Mouse (Mus musculus) G1E (cell line): ENCODE data around the gene 2410004B18Rik. TPM values are rescaled to one million over a fixed set of nuclear protein-coding genes. Genes with fewer than 3 reads are reported as not detected.

ENCODE experiments used
- ATAC-seq: 2 replicates; pipeline ENCODE4 v1.8.0; 2016; ENCODE audit warnings: mild to moderate bottlenecking; ENCODE audit not compliant: insufficient number of reproducible peaks, poor library complexity, low FRiP score, severe bottlenecking; ENCODE audit errors: extremely low read depth
- DNase-seq: peaks from one replicate; pipeline ENCODE4 v3.0.0; 2012; ENCODE audit warnings: low spot score
- H3K27me3 ChIP-seq: 2 replicates; pipeline ENCODE4 v1.6.1; 2012; ENCODE audit warnings: mild to moderate bottlenecking, low read length, inconsistent platforms; ENCODE audit not compliant: insufficient read depth
- H3K36me3 ChIP-seq: replicated peaks from 2 replicates; pipeline ENCODE3; 2012; ENCODE audit warnings: mild to moderate bottlenecking, inconsistent platforms
- H3K4me1 ChIP-seq: 2 replicates; pipeline ENCODE4 v1.6.1; 2012; ENCODE audit warnings: low read depth, low read length, inconsistent platforms, mixed read lengths; ENCODE audit not compliant: insufficient read depth
- H3K4me3 ChIP-seq: 2 replicates; pipeline ENCODE4 v1.5.1; 2012; ENCODE audit warnings: low read depth, mild to moderate bottlenecking, inconsistent platforms, low read length, moderate library complexity, mixed read lengths
- H3K9me3 ChIP-seq: replicated peaks from 2 replicates; pipeline ENCODE4 v1.6.1; 2012; ENCODE audit warnings: inconsistent platforms
- CTCF ChIP-seq: IDR thresholded peaks from 2 replicates; pipeline ENCODE4 v1.5.1; 2012; ENCODE audit warnings: low read depth, low read length, inconsistent platforms, mixed read lengths
- GATA1 ChIP-seq: IDR thresholded peaks from 2 replicates; pipeline ENCODE4 v1.6.1; 2012; ENCODE audit warnings: borderline replicate concordance, low read length, inconsistent platforms, mixed read lengths
- GATA2 ChIP-seq: IDR thresholded peaks from 2 replicates; pipeline ENCODE4 v1.6.1; 2012; ENCODE audit warnings: low read depth, low read length, inconsistent platforms, borderline replicate concordance
- POLR2AphosphoS5 ChIP-seq: IDR thresholded peaks from 2 replicates; pipeline ENCODE4 v1.6.1; 2012; ENCODE audit warnings: low read depth, low read length, inconsistent platforms; ENCODE audit not compliant: insufficient replicate concordance
- TAL1 ChIP-seq: conservative IDR thresholded peaks from 2 replicates; pipeline ENCODE4 v1.6.1; 2012; ENCODE audit warnings: low read depth, low read length, inconsistent platforms, mixed read lengths
- polyA plus RNA-seq: library from polyadenylated mRNA; stranded (reverse); fragments of >175 nt; gene quantifications from 2 replicates; pipeline ENCODE4 v1.2.3, GENCODE M21; 2012
- total RNA-seq, 2 experiments: library from RNA; stranded (forward) in 1 of 2; stranded (reverse) in 1 of 2; fragments of 200-1000 nt in 1 of 2; fragments of >200 nt in 1 of 2; fragmentation: Nextera tagmentation in 1 of 2; gene quantifications; 2 replicates each; pipeline ENCODE4 v1.2.3; 2014 to 2017

Gene 2410004B18Rik
- total and polyA plus RNA-seq, 3 experiments = 24.8 to 57.5 (median 45.9) TPM

GRCm38 (mm10) chr3:145950034-145950814 is 12.4 kb downstream of the 2410004B18Rik start:
- ATAC-seq = peak; percentile 40
- peak overlapping the region; percentile 67; the same call in 1 of the 2 replicates for H3K4me3 ChIP-seq
- H3K4me1 ChIP-seq = peaks cover 88% of the 10 kb centered on the region

GRCm38 (mm10) chr3:145950815-145951130 is 13.0 kb downstream of the 2410004B18Rik start:
- TF ChIP-seq GATA2 (no peak), TAL1 (no peak), GATA1 (no peak), CTCF (no peak), POLR2AphosphoS5 (no peak)
- no peaks in the 10 kb centered on the region for H3K27me3 ChIP-seq
- DNase-seq = peak; percentile 29
- peaks cover 11% of the 10 kb centered on the region for H3K36me3 ChIP-seq
- no peak overlapping the region; the same call in 1 of the 2 replicates for H3K4me3 ChIP-seq
- H3K4me1 ChIP-seq = peaks cover 90% of the 10 kb centered on the region
- H3K9me3 ChIP-seq = no peaks in the 10 kb centered on the region
- ATAC-seq = no peak

More at GRCm38 (mm10) chr3:145950034-145950814, 12.4 kb downstream of the 2410004B18Rik start:
- DNase-seq = peak; percentile 22
- peaks cover 16% of the 10 kb centered on the region for H3K36me3 ChIP-seq
- no peaks in the 10 kb centered on the region for H3K27me3 ChIP-seq
- H3K9me3 ChIP-seq = no peaks in the 10 kb centered on the region
- no peak for TF ChIP-seq GATA1
- no peak for TF ChIP-seq CTCF
- TF ChIP-seq TAL1 = no peak
- TF ChIP-seq POLR2AphosphoS5 = no peak
- TF ChIP-seq GATA2 = no peak

- ATAC-seq = 0 out of 2 replicates have a peak, but pooled peaks have one; percentile 6
- H3K9me3 ChIP-seq = peaks cover under 1% of the 10 kb centered on the region; the same call in 1 of the 2 replicates
- DNase-seq = peak; percentile 30
- TF ChIP-seq POLR2AphosphoS5 (no peak), CTCF (no peak), GATA1 (no peak), GATA2 (no peak), TAL1 (no peak)
- peaks cover 4% of the 10 kb centered on the region for H3K36me3 ChIP-seq
- H3K4me3 ChIP-seq = no peak overlapping the region; the same call in 1 of the 2 replicates
- H3K27me3 ChIP-seq = no peaks in the 10 kb centered on the region
- H3K4me1 ChIP-seq = peaks cover 84% of the 10 kb centered on the region
These were observed 13.7 kb downstream of the 2410004B18Rik start for GRCm38 (mm10) chr3:145951287-145952165.

- H3K27me3 ChIP-seq = no peaks in the 10 kb centered on the region
- DNase-seq = peak; percentile 58
- TF ChIP-seq CTCF = no peak
- 0 out of 2 replicates have a peak, but pooled peaks have one; percentile 18 for TF ChIP-seq TAL1
- no peak for TF ChIP-seq GATA2
- TF ChIP-seq POLR2AphosphoS5 = no peak
- no peak for TF ChIP-seq GATA1
- peaks cover 4% of the 10 kb centered on the region for H3K36me3 ChIP-seq
- peak; percentile 45 for ATAC-seq
- H3K4me1 ChIP-seq = peaks cover 74% of the 10 kb centered on the region
- H3K9me3 ChIP-seq = peaks cover 12% of the 10 kb centered on the region
- no peak overlapping the region; the same call in 1 of the 2 replicates for H3K4me3 ChIP-seq
These were observed 15.1 kb downstream of the 2410004B18Rik start for GRCm38 (mm10) chr3:145952945-145953344.

- Histone ChIP-seq H3K4me3 (no peak overlapping the region), H3K27me3 (no peaks in the 10 kb centered on the region), H3K4me1 (peaks cover 71% of the 10 kb centered on the region), H3K36me3 (peaks cover 4% of the 10 kb centered on the region), H3K9me3 (peaks cover 17% of the 10 kb centered on the region)
- TF ChIP-seq POLR2AphosphoS5 (no peak), GATA1 (no peak), CTCF (no peak), GATA2 (no peak), TAL1 (no peak)
- ATAC-seq = peak; percentile 32
- DNase-seq = peak; percentile 29
These were observed 15.6 kb downstream of the 2410004B18Rik start for GRCm38 (mm10) chr3:145953411-145953810.

GRCm38 (mm10) chr3:145959824-145960223 is 22.0 kb downstream of the 2410004B18Rik start:
- H3K27me3 ChIP-seq = no peaks in the 10 kb centered on the region
- H3K4me3 ChIP-seq = no peak overlapping the region
- ATAC-seq (peak; percentile 35; the same call in 1 of the 2 replicates), DNase-seq (no peak)
- H3K36me3 ChIP-seq = peaks cover 4% of the 10 kb centered on the region
- H3K4me1 ChIP-seq = peaks cover 65% of the 10 kb centered on the region
- no peak for TF ChIP-seq POLR2AphosphoS5
- TF ChIP-seq GATA2 = no peak
- TF ChIP-seq TAL1 = peak; percentile 40; the same call in 1 of the 2 replicates
- peaks cover 19% of the 10 kb centered on the region for H3K9me3 ChIP-seq
